Mouse (Mus musculus) large intestine, adult 2 months (tissue): ENCODE data around the gene 1700069L16Rik. TPM values are rescaled to one million over a fixed set of nuclear protein-coding genes. Genes with fewer than 3 reads are reported as not detected.

ENCODE experiments used
- DNase-seq: peaks from one replicate; pipeline ENCODE4 v3.0.0-alpha.2; 2012; ENCODE audit warnings: low read depth, low spot score
- WGBS: fragments of 180-500 bp; shearing (Covaris S2); methylation state at CpG from one replicate; pipeline ENCODE4 v1.1.7; 2018; 5-methylcytosine and 5-hydroxymethylcytosine counted together
- polyA plus RNA-seq: library from polyadenylated mRNA; depleted of rRNA; stranded (reverse); fragments of >200 nt; gene quantifications from 2 replicates; pipeline ENCODE4 v1.2.3, GENCODE M21; 2012; rRNA removed

The 1700069L16Rik gene
- polyA plus RNA-seq, result not detected in 2 replicates

DNA sequence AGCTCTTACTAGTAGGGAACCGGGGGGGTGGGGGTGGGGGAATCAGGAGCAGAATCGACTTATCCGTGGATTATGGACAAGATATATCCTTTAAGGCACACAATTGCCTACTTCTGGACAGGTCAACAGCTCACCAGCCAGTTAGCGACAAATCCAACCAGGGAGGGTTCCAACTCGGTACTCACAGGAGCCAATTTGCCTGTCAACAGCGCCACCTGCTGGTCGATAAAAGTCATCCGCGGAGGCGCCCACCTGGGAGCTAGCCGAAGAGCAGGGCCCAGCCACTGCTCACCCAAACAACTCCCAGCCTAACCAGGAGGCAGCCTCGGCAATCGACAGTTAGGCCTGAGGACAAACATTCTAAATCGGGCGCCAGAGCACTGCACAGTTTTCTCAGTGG, at the start of gene 1700069L16Rik:
1700069L16Rik (minus strand) TSS at position 327 of the 400 bp plus-strand sequence.
- DNase-seq, result peak; percentile 29
- 5% methylated on average over 15 of the region's 15 CpGs for WGBS

DNA sequence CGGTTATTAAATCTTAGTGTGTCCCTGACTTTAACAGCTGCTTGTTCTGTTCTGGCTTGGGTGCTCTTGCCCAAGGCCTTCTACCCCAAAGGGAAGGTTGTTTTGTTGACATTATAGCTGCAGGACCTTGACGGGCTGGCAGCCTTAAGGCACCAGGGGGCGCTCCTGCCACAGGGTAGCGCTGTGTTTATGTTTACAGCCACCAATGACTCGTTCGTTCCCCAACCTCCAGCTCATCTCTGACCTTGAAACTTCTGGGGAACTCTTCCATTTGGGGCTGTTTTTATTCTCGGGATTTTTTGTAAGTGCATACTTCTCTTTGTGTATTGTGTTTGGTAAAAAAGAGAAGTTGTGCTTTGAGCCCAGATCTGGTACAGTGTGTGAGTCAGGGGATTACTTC, 49.1 kb upstream of the 1700069L16Rik start:
- DNase-seq, result peak; percentile 47
- WGBS, result under 1% methylated on average over 7 of the region's 7 CpGs

DNA sequence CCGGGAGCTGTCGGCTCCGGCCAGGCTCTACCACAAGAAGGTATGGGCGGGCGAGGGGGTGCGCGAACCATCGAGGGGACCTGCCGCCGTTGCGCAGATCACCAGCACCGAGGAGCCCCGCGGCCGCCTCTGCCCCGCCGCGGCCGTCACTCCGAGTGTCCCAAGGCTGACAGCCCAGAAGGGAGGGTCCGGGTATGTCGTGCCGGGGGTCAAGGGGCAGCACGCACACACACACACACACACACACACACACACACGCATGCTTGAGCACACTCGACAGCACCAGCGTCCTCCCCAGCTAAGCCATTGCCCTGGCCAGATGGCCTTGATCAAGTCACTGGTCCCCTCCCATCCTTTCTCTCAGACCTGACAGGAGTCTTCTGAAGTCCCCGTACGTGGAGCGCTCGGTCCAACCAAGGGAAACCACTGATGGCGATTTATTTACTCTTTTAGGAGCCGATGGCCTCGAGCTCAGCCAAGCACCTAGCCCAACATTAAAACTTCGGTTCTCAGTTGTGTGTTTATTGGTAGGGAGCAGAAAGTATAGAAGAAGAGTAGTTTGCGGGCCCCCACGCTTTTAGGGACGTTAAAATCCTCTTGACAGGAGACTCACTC, 48.4 kb upstream of the 1700069L16Rik start:
- no peak for DNase-seq
- under 1% methylated on average over 38 of the region's 38 CpGs for WGBS

DNA sequence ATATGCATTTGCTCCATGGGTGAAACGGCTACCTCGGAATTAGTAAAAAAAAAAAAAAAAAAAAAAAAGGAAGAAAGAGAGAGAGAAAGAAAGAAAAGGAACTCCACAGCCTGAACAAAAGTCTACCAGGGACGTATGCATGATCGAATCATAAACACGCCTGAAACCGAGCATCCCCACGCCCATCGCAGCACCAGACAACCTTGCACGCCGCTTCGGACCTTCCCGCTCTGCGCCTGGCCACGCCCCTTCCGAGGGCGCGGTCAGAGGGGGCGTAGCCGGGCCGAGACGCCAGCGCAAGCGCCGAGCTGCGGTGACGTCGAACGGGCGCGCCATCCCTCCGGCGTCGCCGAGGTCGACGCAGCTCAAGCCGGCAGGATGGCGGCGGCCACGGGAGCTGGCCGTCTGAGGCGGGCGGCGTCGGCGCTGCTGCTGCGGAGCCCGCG, 47.9 kb upstream of the 1700069L16Rik start, which contains the start of the genes Sart3 and Iscu:
Sart3 (minus strand) TSS at position 61 of the 446 bp plus-strand sequence.
Iscu (plus strand) TSS at position 299 of the 446 bp plus-strand sequence.
- peak; percentile 80 for DNase-seq
- WGBS, result under 1% methylated on average over 49 of the region's 49 CpGs

DNA sequence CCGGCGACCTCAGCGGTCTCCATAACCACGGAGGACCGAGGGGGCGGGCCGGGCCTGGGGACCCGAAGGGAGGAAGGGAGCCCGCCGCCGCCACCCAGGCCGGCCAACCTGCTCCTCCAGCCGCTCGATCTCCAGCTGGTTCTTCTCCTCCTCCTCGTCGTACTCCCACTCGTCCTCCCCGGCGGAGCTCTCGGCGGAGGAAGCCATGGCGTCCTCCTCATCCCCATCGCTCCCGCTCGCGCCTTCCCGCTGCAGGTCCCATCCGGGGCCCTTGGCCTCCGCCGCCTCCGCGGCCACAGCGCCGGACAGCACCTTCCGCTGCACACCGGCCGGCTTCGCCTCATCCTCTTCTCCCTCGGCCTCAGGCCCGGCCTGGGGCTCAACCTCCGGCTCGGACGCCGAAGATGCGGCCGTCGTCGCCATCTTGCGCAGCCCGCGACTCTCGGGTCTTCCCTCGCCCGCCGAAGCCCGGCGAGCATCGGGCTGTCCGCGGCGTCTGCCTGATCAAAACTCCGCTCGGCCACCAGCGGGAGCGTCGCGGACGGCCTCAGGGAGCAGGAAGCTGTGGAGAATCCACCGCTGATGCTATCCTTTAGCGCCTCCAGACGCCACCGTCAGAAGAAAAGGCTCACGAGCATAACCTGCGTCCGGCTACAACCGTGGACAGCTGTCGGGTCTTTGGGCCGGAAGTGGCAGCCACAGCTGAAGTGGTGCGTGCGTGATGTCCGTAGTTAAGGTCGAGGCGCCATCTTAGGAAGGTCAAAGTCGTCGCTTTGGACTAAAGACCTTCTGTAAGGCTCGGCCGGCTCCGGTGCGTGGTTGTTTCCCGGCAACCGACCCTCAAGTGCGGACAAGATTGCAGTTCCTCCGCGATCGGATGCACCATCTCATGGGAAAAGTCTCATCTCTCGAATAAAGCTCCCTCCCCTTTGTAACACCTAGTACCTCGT, 46.9 kb upstream of the 1700069L16Rik start:
- WGBS, result under 1% methylated on average over 95 of the region's 97 CpGs
- DNase-seq, result peak; percentile 60

DNA sequence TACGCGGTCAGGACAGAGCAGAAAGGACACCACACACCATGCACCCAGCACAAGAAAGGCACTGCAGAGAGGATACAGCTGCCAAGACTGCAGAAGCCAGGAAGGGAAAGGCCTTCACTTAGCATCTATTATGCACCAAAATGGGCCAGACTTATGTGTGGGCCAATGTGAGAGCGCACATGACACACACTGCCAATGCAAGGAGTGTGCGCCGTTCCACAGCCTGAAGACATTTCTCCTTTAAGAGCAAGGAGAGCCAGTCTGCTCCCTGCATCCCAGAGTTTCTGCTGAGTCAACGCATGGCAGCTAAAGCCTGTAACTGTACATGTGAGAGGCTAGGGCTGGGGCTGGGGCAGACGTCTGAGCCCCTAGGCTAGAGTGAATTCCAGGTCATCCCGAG, 44.2 kb upstream of the 1700069L16Rik start:
- 90% methylated on average over 8 of the region's 8 CpGs for WGBS
- DNase-seq, result no peak

DNA sequence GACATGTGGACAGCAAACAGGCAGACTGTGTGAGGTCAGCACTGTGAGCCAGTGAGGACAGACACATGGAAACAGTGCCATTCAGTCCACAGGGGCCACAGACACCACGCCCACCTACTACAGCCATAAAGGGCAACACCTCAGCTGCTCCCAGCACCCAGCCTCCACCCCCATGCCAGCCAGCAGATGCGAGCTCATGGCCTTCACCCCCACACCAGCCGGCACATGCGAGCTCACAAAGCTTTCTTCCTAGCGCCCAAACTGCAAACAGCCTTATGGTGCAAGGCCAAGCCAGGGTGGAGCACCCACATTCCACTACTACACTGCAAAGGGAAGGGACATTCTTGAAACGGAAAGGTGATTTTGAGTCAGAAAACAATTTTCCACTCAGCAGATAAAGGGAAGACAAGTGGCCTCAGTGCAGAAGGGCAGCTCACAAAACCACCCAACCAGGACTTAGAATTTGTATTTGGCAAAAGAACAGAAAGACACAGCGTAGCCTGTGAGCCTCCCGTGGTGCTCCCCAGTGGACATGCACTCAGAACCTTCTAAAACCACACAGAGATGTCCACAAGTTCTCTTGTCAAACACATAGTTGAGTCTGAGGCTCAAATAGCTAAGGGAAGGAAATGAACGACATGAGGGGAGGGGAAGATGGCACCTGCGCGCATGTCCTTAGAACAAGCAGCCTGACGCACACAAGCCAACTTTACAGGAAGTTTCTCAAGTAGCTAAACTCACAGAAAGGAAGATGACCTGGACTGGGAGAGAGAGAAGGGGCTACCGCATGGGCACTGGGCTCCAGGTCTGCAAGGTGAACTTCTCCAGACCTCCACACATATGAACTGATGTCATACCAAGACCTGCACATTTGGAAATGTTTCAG, 41.3 kb upstream of the 1700069L16Rik start:
- DNase-seq, result no peak
- 61% methylated on average over 13 of the region's 13 CpGs for WGBS

DNA sequence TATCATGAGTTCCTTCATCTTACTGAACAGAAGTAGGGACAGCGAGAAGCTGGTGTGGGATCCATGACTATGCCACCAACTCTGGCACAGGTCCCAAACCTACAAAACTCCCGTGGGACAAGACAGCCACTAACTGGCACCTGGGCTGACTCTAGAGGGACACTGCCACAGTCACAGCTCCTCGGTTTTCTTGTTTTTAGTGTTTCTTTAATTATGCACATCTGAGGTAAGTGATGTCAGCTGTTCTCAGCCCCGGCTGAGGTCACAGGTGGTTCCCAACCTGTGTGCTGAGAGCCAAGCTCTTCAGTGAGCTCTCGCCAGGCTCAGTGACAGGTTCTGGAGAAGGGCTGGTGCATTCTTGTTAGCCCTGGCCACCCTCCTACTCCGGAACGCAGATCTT, 39.9 kb upstream of the 1700069L16Rik start:
- no peak for DNase-seq
- whole genome bisulfite sequencing, result 81% methylated on average over 7 of the region's 7 CpGs

DNA sequence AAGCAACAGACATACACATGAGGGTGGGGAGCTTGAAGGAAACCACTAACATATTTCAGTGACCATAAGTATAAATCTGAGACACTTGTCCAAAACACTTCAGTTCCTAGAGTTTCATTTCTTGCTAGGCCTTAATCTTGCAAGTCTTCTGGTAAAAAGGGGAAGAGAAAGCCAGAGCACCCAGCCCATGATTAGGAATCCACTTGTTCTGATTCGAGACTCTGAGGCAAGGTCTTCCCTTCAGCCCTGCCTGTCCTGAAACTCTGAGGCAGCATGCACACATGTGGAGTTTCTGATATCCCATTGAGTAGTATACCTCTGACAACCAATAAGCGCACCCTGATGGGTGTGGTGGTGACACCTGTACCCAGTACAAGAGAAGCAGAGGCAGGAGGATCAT, 37.0 kb upstream of the 1700069L16Rik start:
- WGBS, result 90% methylated on average over 2 of the region's 2 CpGs

DNA sequence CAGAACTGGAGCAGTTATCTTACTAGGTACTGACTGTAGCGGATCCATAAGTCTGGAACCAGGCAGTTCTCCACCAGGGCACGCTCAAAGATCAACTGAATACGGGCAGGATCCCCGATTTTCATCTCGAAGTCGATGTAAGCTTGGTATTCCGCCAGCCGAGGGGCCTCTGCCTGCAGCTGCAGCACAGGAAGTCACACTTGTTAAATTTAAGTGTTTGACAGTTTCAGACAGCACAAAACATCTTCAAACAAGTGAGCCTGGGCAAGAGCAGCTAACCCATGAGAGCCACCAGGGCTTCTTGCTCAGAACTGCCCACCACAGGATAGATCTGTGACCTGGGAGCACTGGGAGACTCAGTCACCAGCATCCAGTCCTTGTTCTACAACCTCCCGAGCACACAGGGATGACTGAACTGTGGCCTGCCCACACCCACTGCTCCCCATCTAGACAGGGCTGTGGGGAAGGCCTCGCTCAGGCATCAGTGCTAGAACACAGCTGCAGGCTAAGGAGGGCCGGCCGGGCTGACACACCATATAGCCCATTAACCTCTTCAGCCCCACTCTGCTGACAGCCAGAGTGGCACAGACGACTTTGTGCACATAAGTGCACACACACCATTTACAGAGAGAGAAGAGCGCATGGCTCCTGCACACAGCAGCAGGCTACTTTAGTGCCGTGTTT, 30.9 kb upstream of the 1700069L16Rik start:
- 83% methylated on average over 15 of the region's 15 CpGs for WGBS
- DNase-seq, result no peak

More for the DNA sequence above, 37.0 kb upstream of the 1700069L16Rik start:
- DNase-seq, result no peak

DNA sequence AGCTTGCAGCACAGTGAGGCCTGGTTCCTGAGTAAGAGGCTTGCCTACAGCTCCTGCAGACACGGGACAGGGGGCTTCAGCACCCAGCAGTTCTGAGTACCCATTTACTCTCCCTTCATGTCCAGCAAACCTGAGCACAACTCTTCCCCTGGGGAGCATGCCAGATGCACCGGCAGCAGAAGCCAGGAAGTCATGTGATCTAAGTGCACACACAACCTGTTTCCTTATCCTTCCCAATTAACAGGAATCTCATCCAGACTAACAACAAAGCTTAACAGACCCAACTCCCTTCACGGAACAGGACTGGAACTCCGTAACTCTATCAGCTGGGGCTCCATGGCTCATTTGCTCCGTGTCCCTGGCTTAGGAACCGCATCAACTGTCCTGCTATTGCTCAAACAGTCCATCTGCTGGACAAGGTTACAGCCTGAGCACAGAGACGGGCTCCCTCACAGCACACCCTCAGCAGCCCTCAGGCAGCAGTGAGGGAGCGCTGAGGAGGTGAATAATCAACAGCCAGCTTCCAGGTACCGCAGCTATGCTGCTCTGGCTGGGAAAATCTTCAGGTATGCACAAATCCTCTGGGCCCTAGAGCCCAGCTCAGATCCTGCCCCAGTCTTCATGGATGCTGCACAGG, 27.1 kb upstream of the 1700069L16Rik start:
- WGBS, result 84% methylated on average over 9 of the region's 9 CpGs
- no peak for DNase-seq

DNA sequence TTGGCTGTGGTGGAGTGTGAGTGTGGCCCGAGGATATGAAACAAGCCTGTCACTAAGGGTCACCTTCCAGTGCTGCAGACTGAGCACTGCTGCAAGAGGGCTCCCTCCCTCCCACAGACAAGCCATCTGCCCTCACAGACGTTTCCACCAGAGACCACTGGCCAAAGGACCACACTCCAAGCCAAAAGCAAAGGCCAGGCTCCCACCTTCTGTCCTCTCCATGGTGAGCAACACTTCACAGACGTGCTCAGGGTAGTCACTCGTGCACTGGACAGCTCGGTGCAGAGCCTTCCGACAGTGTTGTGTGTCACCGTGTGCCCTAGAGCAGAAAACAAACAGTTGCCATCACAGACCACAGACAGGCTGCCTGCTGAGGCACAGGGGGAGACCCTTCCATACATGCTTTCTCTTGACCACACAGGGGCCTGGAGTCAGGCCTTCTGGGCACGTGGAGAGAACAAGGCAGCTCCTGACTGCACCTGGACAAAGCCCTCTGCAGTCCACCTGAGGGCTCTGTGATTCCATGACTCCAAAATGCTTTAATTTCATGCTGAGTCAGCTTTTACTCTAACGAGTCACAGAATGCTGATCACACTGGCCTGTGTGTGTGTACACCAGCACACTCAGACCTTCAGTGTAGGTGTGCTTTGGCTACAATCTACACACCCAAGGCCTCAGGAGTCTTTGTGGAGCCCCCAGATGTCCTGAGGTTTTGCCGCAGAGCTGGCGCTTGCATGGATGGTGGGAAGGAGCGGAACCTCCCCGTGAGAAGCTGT, 24.2 kb upstream of the 1700069L16Rik start:
- 95% methylated on average over 13 of the region's 13 CpGs for WGBS

DNA sequence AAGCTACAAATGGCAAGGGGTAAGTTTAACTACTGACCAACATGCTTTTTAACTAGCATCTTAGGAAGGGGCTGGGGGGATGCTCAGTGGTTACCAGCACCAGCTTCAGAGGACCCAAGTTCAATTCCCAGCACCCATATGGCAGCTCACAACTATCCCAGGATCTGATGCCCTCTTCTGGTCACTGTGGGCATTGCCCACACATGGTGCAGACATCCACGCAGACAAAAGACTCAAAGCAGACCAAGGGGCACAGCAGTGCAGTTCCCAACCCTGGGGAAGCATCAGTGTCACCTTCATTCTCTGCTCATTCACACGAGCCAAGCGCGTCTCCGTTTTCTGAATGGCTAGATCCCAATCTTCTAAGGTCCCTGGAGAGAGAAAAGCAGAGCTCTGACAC, 23.1 kb upstream of the 1700069L16Rik start:
- DNase-seq, result no peak
- 97% methylated on average over 5 of the region's 5 CpGs for WGBS

More for the DNA sequence above, 24.2 kb upstream of the 1700069L16Rik start:
- DNase-seq, result no peak

DNA sequence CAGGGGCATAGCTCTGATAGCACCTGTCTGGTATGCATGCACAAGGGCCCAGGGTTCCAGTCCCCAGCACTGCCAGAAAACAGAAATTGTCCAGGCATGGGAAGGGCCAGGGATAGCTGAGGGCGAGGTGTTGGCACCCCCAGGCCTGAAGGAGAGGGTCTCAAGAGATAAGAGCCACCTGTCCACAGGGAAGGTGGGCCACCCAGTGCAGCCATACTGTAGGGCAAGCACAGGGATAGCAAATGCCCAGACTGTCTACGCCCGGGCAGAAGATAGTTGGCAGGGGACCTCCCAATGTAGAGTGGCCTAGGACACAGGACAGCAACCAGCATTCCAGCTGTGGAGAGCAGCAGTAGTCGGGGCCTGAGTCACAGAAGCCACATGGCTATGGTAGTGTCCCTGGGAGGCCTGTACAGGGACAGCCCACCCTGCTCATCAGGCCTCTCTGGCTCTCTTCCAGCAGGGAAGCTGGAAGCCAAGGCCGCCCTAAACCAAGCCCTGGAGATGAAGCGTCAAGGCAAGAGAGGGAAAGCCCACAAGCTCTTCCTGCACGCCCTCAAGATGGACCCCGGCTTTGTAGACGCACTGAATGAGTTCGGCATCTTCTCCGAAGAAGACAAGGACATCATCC, 13.2 kb upstream of the 1700069L16Rik start:
- DNase-seq, result no peak
- WGBS, result 87% methylated on average over 11 of the region's 11 CpGs

DNA sequence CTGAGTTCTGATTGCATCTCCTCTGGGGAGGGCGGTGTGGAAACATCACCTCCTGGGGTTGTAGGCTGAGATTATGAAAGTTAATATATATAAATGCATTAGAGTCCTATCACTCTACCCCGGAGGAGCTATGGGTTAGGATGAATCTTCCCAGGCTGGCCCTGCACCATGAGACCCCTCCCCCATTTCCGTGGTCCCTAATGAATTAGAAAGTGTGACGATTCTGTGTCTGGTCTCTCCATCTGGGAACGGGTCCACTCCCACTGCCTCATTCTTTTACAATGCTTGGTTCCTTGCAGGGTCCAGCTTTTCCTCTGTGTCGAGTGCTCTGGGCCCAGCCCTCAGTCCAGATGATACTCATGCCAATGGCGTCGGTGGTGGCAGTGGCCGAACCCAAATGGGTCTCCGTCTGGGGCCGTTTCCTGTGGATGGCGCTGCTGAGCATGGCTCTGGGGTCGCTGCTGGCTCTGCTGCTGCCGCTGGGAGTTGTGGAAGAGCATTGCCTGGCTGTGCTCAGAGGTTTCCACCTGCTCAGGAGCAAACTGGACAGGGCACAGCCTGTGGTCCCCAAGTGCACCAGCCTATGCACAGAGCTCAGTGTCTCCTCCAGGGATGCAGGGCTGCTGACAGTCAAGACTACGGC, 12.1 kb upstream of the 1700069L16Rik start:
- no peak for DNase-seq
- WGBS, result 40% methylated on average over 15 of the region's 15 CpGs

DNA sequence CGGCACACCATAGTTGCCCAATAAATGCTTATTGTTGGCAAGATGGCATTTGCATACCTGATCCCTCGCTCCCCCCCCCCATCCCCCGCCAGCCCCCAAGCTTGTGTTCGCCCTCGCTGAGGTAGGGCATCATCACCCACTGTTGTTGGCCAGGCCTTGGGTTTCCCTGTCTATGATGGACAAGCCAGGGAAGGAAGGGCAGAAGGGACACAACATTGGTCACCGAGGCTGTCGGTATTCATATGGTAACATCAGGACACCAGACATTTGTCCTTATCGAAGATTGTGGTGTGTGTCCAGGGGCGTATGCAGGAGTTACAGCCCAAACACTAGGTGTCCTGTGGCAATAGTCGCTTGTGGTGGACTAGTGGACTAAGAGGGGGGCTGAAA, 11.5 kb upstream of the 1700069L16Rik start:
- 2% methylated on average over 10 of the region's 10 CpGs for WGBS
- DNase-seq, result no peak
